Mouse (Mus musculus): ENCODE data around the gene Ctrl. TPM values are rescaled to one million over a fixed set of nuclear protein-coding genes. Genes with fewer than 3 reads are reported as not detected.

Gene Ctrl
- total and polyA plus RNA-seq, 3 experiments, result 1.5 to 3.0 TPM; not detected in 1

DNA sequence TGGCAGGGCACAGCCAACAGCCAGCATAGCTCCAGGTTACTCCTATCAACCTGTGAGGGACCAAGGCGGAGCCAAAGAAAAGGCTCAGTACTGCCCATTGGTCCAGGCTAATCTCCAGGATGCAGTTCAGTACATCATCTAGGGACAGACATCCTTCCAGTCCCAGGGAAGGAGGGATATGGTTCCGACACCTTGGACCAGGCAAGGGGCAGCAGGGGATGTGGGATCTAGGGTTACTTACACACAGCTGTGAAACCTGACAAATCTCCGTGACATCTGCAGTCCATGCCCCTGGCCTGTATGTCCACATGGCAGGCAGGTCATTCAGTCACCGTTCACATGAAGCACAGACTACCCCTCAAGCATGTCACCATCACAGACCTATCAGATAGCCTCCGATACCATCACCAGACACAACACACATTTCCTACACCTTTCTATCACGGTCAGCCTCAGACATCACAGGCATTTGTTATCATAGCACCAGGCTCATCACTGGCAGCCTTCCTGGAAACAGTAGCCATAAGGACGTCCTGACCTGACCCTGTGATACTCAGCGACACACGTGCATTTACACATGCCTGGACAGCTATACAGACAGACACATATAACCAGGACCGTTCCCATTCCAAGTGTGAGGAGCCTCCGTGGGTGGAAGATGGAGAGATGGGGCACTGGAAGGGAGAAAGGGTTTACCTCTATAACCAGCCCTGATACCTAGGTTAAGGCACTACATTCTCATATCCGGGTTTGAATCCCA lies 31.0 kb upstream of the Ctrl start:
- peak overlapping the region; percentile 93 for H3K9ac ChIP-seq (ENCODE audit: control insufficient read depth, low read depth, low read length, poor library complexity, severe bottlenecking)
- no peaks in the 10 kb centered on the region for H3K27me3 ChIP-seq (ENCODE audit: control insufficient read depth in 1 of 2, insufficient read depth in 2 of 2, low read length in 2 of 2)
- no peak for DNase-seq (ENCODE audit: low read depth, low spot score)
- peaks cover 5 to 29% of the 10 kb centered on the region in 2 experiments; a peak in 3 of 4 replicates for H3K4me1 ChIP-seq (ENCODE audit: control insufficient read depth in 1 of 2, insufficient read depth in 2 of 2, low read length in 2 of 2)
- H3K27ac ChIP-seq (ENCODE audit: control insufficient read depth, low read depth, low read length), result peak overlapping the region; percentile 72
- peak overlapping the region; percentile 90 for H3K4me3 ChIP-seq (ENCODE audit: control insufficient read depth in 1 of 2, insufficient read depth in 1 of 2, low read depth in 2 of 2, low read length in 2 of 2)
- no peaks in the 10 kb centered on the region for H3K9me3 ChIP-seq (replicated peaks; ENCODE audit: insufficient read depth, low read length)
- H3K79me2 ChIP-seq (ENCODE audit: control insufficient read depth, insufficient read depth, low read length, poor library complexity), result peaks cover 20% of the 10 kb centered on the region
- TF ChIP-seq CHD1 (IDR thresholded peaks at IDR 0.05; ENCODE audit: low read depth, low read length) (no peak), TBP (IDR thresholded peaks at IDR 0.05; ENCODE audit: low read depth, low read length) (no peak), MYB (IDR thresholded peaks at IDR 0.05; ENCODE audit: low read depth, low read length) (no peak), NELFE (IDR thresholded peaks at IDR 0.05; ENCODE audit: low read depth, low read length) (no peak), BHLHE40 (IDR thresholded peaks at IDR 0.05; ENCODE audit: borderline replicate concordance, low read depth, low read length) (no peak), ZNF384 (IDR thresholded peaks at IDR 0.05; ENCODE audit: low read depth, low read length) (no peak), MYC (IDR thresholded peaks at IDR 0.05; ENCODE audit: low read depth, low read length) (no peak), TAL1 (IDR thresholded peaks at IDR 0.05; ENCODE audit: low read length) (no peak), EP300 (IDR thresholded peaks at IDR 0.05; ENCODE audit: low read depth in 1 of 2, low read length in 2 of 2) (0 out of 4 replicates have a peak, but pooled peaks of 1 of the 2 experiments have one; percentile 11), USF1 (IDR thresholded peaks at IDR 0.05; ENCODE audit: low read depth, low read length) (no peak), HCFC1 (IDR thresholded peaks at IDR 0.05; ENCODE audit: low read depth, low read length) (no peak), UBTF (IDR thresholded peaks at IDR 0.05; ENCODE audit: borderline replicate concordance, insufficient read depth, low read depth, low read length) (no peak), ZKSCAN1 (IDR thresholded peaks at IDR 0.05; ENCODE audit: low read depth, low read length) (no peak), KAT2A (conservative IDR thresholded peaks at IDR 0.05; ENCODE audit: low read depth, low read length) (no peak), E2F4 (IDR thresholded peaks at IDR 0.05; ENCODE audit: borderline replicate concordance, low read depth, low read length) (no peak), MAX (IDR thresholded peaks at IDR 0.05; ENCODE audit: low read length) (0 out of 2 replicates have a peak, but pooled peaks have one; percentile 6)
- peaks cover 2 to 8% of the 10 kb centered on the region in 2 experiments; a peak in 2 of 4 replicates for H3K36me3 ChIP-seq (ENCODE audit: control insufficient read depth in 1 of 2, insufficient read depth in 2 of 2, low read length in 2 of 2)

DNA sequence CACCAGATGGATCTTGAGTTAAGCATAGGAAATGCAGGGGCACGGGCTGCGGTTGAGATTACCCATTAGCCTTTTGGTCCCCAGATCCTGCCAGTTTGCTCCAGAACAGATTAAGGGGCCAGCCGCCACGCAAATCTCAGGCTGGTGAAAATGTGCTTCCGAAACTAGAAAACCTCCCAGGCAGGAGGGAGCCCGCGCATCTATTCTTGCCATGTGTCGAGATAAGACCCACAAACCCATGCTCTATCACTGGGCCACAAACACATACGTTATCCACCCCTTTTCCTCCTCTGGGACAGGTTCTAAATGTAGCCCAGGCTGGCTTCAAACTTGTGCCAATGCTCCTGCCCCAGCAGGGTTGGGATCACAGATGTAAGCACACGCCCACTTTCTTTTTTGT lies 27.9 kb upstream of the Ctrl start:
- Histone ChIP-seq H3K4me3 (ENCODE audit: control insufficient read depth in 1 of 2, insufficient read depth in 1 of 2, low read depth in 2 of 2, low read length in 2 of 2) (no peak overlapping the region), H3K4me1 (ENCODE audit: control insufficient read depth in 1 of 2, insufficient read depth in 2 of 2, low read length in 2 of 2) (peaks cover 3 to 23% of the 10 kb centered on the region in 2 experiments; a peak in 3 of 4 replicates), H3K27ac (ENCODE audit: control insufficient read depth, low read depth, low read length) (no peak overlapping the region), H3K9me3 (replicated peaks; ENCODE audit: insufficient read depth, low read length) (no peaks in the 10 kb centered on the region), H3K9ac (ENCODE audit: control insufficient read depth, low read depth, low read length, poor library complexity, severe bottlenecking) (no peak overlapping the region), H3K36me3 (ENCODE audit: control insufficient read depth in 1 of 2, insufficient read depth in 2 of 2, low read length in 2 of 2) (peaks cover 4% of the 10 kb centered on the region in 2 experiments), H3K27me3 (ENCODE audit: control insufficient read depth in 1 of 2, insufficient read depth in 2 of 2, low read length in 2 of 2) (no peaks in the 10 kb centered on the region), H3K79me2 (ENCODE audit: control insufficient read depth, insufficient read depth, low read length, poor library complexity) (peaks cover 20% of the 10 kb centered on the region)
- no peak for DNase-seq (ENCODE audit: low read depth, low spot score)
- TF ChIP-seq MYC (IDR thresholded peaks at IDR 0.05; ENCODE audit: low read depth, low read length) (no peak), RCOR1 (IDR thresholded peaks at IDR 0.05; ENCODE audit: low read depth, low read length) (peak; percentile 63), MXI1 (IDR thresholded peaks at IDR 0.05; ENCODE audit: low read depth, low read length) (peak; percentile 54; the same call in 1 of the 2 replicates), EP300 (IDR thresholded peaks at IDR 0.05; ENCODE audit: low read depth in 1 of 2, low read length in 2 of 2) (peak in 1 of 2 experiments; percentile 43; a peak in 1 of 4 replicates), SMC3 (IDR thresholded peaks at IDR 0.05; ENCODE audit: low read depth, low read length) (no peak), RAD21 (IDR thresholded peaks at IDR 0.05; ENCODE audit: low read depth, low read length) (no peak)

All from MEL (cell line).